Mouse (Mus musculus) adrenal gland, postnatal 0 days (tissue): Measurements from ENCODE around the gene Sgip1. TPM values are rescaled to one million over a fixed set of nuclear protein-coding genes. Genes with fewer than 3 reads are reported as not detected.

ENCODE experiments used
- polyA plus RNA-seq: library from polyadenylated mRNA; unstranded; fragments of >200 nt; fragmentation: Nextera tagmentation; extraction: Ambion mirVana; gene quantifications from 2 replicates; pipeline ENCODE4 v1.2.1, GENCODE M21; 2015

Sgip1 gene
- polyA plus RNA-seq = 6.6 and 16.8 TPM in 2 replicates

GRCm38 (mm10) chr4:102741287-102741686 lies at the start of gene Sgip1:
Sgip1 (plus strand) TSS chr4:102741297.

DNA sequence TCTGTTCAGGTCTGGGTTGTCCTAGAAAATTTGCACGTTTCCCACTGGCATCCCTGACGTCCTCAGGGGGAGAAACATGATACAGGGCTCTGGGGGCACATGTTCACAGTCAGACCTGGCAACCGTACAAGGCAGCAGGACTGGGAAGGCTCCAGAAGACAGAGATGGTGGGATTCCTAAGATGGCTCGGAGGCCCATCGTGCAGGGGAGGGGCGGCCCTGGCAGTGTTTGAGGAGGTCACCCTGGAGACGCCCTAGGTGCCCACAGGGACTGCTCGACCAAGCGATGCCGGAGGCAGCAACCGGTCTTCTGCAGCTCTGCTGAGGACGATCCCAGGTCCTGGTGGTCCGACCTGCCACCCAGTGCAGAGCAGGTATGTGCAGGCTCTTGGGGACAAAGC lies 237.3 kb downstream of the Sgip1 start, which contains the start of gene Tctex1d1:
Gene Tctex1d1 (plus strand): TSS at position 167 of the 400 bp plus-strand sequence.

Other genes with a start within 250 kb of the Sgip1 start
- 0.19 and 0.66 TPM in 2 replicates for gene Tctex1d1, start 237.3 kb downstream of the Sgip1 start, polyA plus RNA-seq